Mouse (Mus musculus) left cerebral cortex, adult 18-20 months (tissue): ENCODE results near the gene Snrpb2. TPM values are rescaled to one million over a fixed set of nuclear protein-coding genes. Genes with fewer than 3 reads are reported as not detected.
A peak's percentile ranks its signal among the peaks of the same experiment; 100 is the strongest.

Experiments
- DNase-seq, 2 experiments: peaks; one replicate each; pipeline ENCODE4 v3.0.0; 2021 to 2022; ENCODE audit warnings: low spot score in 2 of 2, mixed read lengths in 1 of 2
- long read RNA-seq, 2 experiments: library from polyadenylated mRNA; stranded (forward); transcript quantifications; one replicate each; pipeline ENCODE4 v2.0.0; 2021
- total RNA-seq, 2 experiments: library from RNA; stranded (reverse); gene quantifications; 2 replicates each; pipeline ENCODE4 v1.2.3; 2021

Gene Snrpb2
- 10 to 100 TPM; 33.3 to 35.8 TPM for total RNA-seq
- long read RNA-seq, experiment 1, transcript Snrpb2-201 (7 exons, 2,061 nt) = major isoform, 23 of 27 reads
- long read RNA-seq, experiment 1, partial matches to known transcripts = 2 of 27 reads
- long read RNA-seq, experiment 1, other reads (novel, unspliced or antisense) = 1 of 27 reads
- long read RNA-seq, experiment 2, transcript Snrpb2-201 (7 exons, 2,061 nt) = major isoform, 13 of 18 reads
- long read RNA-seq, experiment 2, partial matches to known transcripts = 2 of 18 reads
- long read RNA-seq, experiment 2, other reads (novel, unspliced or antisense) = 3 of 18 reads

DNA sequence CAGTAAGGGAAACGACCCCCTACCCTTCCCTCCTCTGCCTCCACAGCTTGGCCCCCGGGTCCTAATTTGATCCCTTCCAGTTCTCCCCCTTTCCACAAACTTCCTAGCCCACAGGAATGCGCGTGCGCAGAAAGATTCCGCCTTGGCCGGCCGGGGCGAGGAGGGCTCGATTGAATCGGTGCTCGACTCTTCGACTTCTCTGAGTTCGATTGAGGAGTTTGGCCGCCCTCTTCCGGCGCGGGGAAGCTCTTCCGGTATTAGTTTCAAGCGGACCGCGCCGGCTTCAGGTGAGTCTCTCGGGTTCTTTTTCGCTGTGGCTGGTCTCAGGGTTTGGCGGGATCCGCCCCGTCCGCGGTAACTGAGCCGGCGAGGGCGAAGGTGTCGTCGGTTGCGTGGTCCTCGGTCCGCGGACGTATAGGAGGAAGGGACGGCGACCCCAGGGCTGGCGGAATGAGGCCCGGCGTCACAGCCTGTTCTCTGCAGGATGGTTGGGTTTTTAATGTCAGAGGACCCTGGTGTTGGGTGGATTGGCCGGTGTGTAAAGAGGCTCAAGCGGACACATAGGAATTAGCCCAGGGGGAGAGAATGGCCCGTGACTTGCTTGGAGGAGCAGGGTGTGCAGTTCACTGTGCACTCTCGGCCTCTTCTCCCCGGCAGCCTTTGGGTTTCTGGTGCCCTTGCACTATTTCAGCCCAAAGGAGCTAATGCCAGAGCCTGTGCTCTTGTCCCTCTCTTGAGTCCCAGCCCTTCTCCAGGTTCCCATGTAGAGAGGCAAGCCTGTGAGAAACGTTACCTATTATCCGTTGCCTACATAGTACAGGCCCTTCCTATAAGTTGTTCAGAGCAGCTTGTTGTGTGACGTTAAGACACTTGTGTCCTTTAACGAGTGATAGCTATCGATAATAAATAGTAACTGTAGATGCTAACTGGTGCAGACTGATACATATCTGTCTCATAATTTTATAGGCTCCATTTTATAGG, at the start of gene Snrpb2:
Snrpb2 (plus strand) TSS at position 228 of the 981 bp plus-strand sequence.
- DNase-seq = peak; percentile 90 to 91

- no peak for DNase-seq
Observed at GRCm38 (mm10) chr2:143013057-143013456, 49.8 kb upstream of the Snrpb2 start.

DNA sequence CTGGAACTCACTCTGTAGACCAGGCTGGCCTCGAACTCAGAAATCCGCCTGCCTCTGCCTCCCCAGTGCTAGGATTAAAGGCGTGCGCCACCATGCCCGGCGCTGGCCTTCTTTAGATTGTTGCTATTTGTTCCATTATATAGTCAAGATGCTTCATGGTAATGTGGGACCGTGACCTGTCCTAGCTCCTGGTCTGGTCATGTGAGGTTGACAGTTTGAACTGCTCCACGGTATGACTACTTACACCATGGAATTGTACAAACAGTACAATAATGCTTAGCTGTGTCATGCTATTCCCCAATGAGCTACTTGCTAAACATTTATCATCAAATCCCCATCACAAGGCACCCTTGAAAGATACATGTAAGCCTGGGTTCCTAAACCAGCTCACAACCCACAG, 44.8 kb upstream of the Snrpb2 start:
- DNase-seq = no peak

DNA sequence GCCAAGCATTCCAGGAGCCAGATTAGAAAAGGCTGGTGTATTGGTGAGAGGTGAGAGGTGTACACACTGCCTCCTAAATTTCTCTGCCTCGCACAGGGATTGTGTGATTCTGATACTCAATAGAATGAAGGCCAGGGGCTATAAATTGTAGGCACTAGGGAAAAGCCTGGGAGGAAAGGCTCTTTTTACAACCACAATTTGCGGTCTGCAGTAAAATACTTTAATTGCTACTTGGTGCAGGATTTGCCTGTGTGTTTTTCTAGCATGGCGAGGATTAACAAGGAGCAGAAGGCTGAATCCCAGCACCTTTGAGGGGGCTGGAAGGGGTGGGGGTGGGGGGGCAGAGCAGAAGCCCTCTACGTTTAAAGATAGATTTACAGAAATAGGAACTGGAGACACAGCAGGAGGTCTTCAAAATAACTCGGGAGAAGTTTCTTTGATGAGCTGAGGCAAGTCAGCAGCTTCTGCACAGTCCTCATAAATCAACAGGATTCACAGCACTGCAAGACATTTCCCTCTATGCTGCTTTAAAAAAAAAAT, 44.2 kb upstream of the Snrpb2 start:
- no peak for DNase-seq

- DNase-seq = no peak
Observed at GRCm38 (mm10) chr2:143019727-143020126, 43.1 kb upstream of the Snrpb2 start.

- no peak for DNase-seq
Observed at GRCm38 (mm10) chr2:143023331-143023730, 39.5 kb upstream of the Snrpb2 start.

- no peak for DNase-seq
Observed at GRCm38 (mm10) chr2:143024226-143024625, 38.6 kb upstream of the Snrpb2 start.

DNA sequence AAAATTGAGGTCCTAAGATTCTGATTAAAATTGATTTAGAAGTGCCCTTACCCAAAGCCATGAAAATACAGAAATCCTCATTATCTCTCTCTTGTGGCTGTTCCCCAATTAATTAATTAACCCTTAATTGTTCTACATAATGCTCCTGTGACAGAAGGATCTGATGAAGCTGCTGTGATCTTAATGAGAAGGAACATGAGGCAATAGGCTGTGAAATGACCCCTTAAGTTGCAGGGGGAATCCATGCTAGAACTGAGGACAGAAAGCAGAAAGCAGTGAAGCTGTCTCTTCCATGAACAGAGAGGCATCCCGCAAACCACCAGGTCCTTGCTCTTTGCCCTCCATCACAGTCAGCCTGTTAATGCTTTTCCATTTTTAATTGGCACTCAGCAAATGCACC, 31.6 kb upstream of the Snrpb2 start:
- no peak for DNase-seq

GRCm38 (mm10) chr2:143032378-143033255, 30.2 kb upstream of the Snrpb2 start:
- DNase-seq = no peak

DNA sequence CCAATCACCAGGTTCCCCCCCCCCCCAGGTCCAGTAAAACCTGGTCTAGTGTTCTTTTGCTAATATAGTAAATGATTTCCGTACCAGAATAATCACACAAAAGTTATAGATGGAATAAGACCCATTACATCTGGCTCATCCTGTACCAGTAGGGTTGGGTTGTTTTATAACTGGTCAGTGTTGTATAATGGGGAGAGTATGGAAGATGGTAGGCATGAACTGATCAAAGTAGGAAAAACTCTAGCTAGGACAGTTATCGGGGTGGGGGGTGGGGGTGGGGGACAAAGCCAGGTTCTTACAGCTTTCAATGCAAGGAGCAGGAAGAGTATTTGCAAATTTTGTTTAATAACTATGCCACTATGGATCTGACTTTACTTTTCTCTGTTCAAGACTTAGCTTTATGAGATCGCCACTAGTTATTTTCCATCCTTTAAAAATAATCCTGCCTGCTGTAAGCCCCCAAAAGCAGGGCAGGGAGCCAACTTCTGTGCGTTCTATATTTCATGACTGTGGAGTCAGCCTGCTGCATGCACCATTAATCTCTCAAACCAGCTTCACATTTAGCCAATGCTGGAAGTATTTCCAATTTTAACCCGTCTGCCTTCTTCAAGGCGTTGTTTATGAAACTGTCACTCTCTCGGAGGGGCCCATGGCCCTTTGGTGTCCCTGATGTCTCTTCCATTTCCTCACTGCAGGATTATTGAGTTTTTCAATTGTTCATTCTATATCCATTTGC, 28.3 kb upstream of the Snrpb2 start:
- peak; percentile 13 to 39 for DNase-seq

GRCm38 (mm10) chr2:143035086-143035593, 27.7 kb upstream of the Snrpb2 start:
- DNase-seq = peak; percentile 24 to 50

DNA sequence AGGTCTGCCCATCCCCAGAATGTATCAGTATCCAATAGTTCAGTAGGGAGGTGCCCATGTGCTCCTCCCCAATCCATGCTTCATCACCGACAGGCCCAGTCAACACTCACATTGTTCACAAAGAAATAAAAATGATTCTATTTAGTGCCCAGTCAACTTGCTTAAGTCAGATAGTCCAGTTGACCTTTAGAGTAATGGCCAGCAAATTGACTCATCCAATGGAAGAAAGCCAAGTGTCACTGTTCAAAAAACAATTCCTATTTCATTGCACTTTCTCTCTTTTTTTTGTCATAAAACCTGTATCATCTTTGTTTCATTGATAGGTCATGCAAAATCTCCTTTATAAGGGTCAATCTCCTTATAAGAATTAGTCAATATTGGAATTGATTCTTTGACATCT, 21.2 kb upstream of the Snrpb2 start:
- DNase-seq = no peak

- no peak for DNase-seq
Observed at GRCm38 (mm10) chr2:143055251-143055650, 7.6 kb upstream of the Snrpb2 start.

GRCm38 (mm10) chr2:143056736-143057135, 6.1 kb upstream of the Snrpb2 start:
- DNase-seq = peak; percentile 3 to 8

GRCm38 (mm10) chr2:143062432-143062811, 417 bp upstream of the Snrpb2 start:
- DNase-seq = peak in 1 of 2 experiments; percentile 3

DNA sequence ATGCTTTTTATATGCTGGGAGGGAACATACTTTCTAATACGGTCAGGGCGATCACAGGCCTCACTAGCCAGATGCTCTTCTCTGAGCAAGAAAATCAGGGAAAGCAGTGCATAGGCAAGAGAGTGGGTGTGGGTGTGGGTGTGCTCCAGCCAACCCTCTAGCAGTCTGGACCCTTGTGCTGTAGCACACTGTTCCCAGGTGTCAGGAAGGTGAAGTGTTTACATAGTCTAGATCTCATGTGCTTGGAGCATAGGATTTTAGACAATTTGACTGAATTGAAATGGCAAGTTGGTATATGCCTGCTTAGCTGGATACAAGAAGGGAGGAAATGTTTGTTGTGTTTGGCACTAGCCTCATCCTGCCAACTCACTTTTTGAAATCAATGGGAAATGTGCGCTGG, 3.1 kb downstream of the Snrpb2 start:
- no peak for DNase-seq

GRCm38 (mm10) chr2:143078198-143078851, 15.5 kb downstream of the Snrpb2 start, which contains the start of gene Otor:
Gene Otor (plus strand): TSS chr2:143078473.
- DNase-seq = no peak

- no peak for DNase-seq
Observed at GRCm38 (mm10) chr2:143081693-143082092, 18.9 kb downstream of the Snrpb2 start.

- no peak for DNase-seq
Observed at GRCm38 (mm10) chr2:143084852-143085397, 22.1 kb downstream of the Snrpb2 start.
